Mouse (Mus musculus): ENCODE results near the gene Wfdc2. TPM values are rescaled to one million over a fixed set of nuclear protein-coding genes. Genes with fewer than 3 reads are reported as not detected.
"Not testable (repeated sequence)": the region's sequence is repeated elsewhere in the genome, so short reads cannot be mapped to it uniquely, and the experiment has no call there.

Gene Wfdc2
- total and polyA plus RNA-seq, 2 experiments from 2014 or later, result 0.74 to 8.5 TPM

DNA sequence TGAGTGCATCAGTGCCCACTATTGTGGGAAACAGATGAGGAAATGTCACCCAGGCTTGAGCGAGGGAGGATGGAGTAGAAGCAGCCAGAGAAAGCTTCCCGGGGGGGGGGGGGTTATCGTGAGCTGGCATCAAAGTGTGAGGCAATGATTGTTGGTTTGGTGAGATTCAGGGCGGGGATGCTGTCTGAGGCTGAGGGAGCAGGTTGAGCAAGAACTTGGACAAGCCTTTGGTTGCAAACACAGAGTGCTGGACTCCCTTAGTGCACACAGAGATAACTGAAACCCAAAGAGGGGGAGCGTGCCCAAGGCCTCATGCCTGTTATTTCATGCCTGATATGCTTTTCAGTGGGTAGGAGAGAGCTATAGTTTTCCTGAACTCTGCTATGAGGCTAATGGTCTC is 5.2 kb downstream of the Wfdc2 start:
- Histone ChIP-seq H3K4me2 (ENCODE audit: low read depth, low read length) (no peak overlapping the region), H3K4me1 (ENCODE audit: control insufficient read depth, insufficient read depth) (0 out of 2 replicates have a peak, but pooled peaks cover 8% of the 10 kb centered on the region), H3K27ac (ENCODE audit: low read depth) (no peak overlapping the region), H3K9me3 (replicated peaks; ENCODE audit: control insufficient read depth, low read length) (no peaks in the 10 kb centered on the region; the same call in 1 of the 2 replicates), H3K4me3 (ENCODE audit: low read depth, low read length) (no peak overlapping the region), H3K36me3 (replicated peaks; ENCODE audit: control insufficient read depth, insufficient read depth, low read length) (no peaks in the 10 kb centered on the region), H3K9ac (replicated peaks; ENCODE audit: low read depth, low read length) (no peak overlapping the region), H3K27me3 (ENCODE audit: control insufficient read depth, insufficient read depth, low read length) (peaks cover 21% of the 10 kb centered on the region)
- TF ChIP-seq EP300 (IDR thresholded peaks at IDR 0.05; ENCODE audit: low read depth) (no peak), CTCF (IDR thresholded peaks at IDR 0.05; ENCODE audit: low read depth) (no peak)
- 86% methylated on average over 4 of the region's 5 CpGs for WGBS
- DNase-seq (ENCODE audit: low spot score) (no peak), ATAC-seq (ENCODE audit: insufficient read depth, low read depth) (no peak)

DNA sequence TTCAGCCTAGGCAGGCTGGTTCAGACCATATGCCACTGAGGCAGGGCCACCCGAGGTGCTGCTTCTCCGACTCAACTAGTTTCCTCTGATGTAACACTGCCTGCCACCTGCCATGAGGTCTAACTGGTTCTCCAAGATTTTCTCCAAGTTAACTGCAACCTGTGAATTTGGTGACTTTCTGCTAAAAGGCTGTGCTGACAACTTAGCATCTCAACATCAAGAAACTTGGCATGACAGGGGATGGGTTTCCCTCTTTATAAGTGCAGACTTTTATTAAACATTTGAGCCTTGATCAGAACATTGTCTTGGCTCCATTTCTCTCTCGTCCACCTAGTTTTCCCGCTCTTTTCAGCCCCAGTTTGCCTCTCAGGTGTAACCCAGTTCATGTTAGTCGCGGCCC is 11.1 kb downstream of the Wfdc2 start, which contains the start of gene Spint3:
Spint3 (minus strand) TSS at position 101 of the 400 bp plus-strand sequence.
- not testable (repeated sequence) for H3K9ac ChIP-seq (replicated peaks; ENCODE audit: low read depth, low read length); H3K9me3 ChIP-seq (replicated peaks; ENCODE audit: control insufficient read depth, low read length); DNase-seq (ENCODE audit: low spot score); H3K27me3 ChIP-seq (ENCODE audit: control insufficient read depth, insufficient read depth, low read length); H3K4me3 ChIP-seq (ENCODE audit: low read depth, low read length); H3K4me1 ChIP-seq (ENCODE audit: control insufficient read depth, insufficient read depth); H3K36me3 ChIP-seq (replicated peaks; ENCODE audit: control insufficient read depth, insufficient read depth, low read length); H3K4me2 ChIP-seq (ENCODE audit: low read depth, low read length); H3K27ac ChIP-seq (ENCODE audit: low read depth); ATAC-seq (ENCODE audit: insufficient read depth, low read depth)
- WGBS, result 79% methylated on average over 6 of the region's 6 CpGs

DNA sequence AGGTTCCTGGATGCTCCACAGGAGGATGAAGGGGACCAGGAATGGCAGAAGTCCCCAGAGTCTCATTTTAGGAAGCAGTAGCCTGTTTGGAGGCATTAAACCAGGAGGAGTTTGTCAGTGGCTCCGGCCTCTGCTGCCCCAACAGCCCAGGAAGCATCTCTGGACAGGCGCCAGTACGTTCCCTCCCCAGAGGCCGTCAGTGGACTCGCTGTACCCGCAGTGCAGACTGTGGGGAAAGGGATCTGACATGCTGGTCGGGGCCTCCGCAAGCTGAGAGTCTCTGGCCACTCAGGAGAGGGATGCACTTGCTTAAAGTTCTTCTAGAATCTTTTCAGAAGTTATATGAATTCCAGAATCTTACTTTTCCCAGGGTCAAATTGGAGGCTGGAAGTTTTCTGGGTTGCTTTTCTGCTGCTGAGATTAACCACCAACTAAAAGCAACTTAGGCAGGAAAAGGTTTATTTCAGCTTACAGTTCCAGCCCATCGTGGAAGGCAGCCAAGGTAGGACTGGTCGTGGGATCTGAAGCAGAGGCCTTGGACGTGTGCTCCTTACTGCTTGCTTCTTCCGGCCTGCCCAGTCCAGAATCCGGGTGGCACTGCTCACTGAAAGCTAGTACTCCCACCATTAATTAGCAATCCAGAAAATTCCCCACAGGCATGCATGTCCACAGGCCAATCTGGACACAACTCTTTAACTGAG is 23.0 kb downstream of the Wfdc2 start, which contains the start of gene Wfdc6a:
Wfdc6a (minus strand) TSS at position 423 of the 701 bp plus-strand sequence.
- H3K27me3 ChIP-seq (ENCODE audit: control insufficient read depth, insufficient read depth, low read length); H3K9me3 ChIP-seq (replicated peaks; ENCODE audit: control insufficient read depth, low read length); H3K4me1 ChIP-seq (ENCODE audit: control insufficient read depth, insufficient read depth); H3K4me2 ChIP-seq (ENCODE audit: low read depth, low read length); ATAC-seq (ENCODE audit: insufficient read depth, low read depth); H3K27ac ChIP-seq (ENCODE audit: low read depth); H3K4me3 ChIP-seq (ENCODE audit: low read depth, low read length); H3K9ac ChIP-seq (replicated peaks; ENCODE audit: low read depth, low read length); H3K36me3 ChIP-seq (replicated peaks; ENCODE audit: control insufficient read depth, insufficient read depth, low read length); DNase-seq (ENCODE audit: low spot score): not testable (repeated sequence)
- 43% methylated on average over 13 of the region's 13 CpGs for WGBS

DNA sequence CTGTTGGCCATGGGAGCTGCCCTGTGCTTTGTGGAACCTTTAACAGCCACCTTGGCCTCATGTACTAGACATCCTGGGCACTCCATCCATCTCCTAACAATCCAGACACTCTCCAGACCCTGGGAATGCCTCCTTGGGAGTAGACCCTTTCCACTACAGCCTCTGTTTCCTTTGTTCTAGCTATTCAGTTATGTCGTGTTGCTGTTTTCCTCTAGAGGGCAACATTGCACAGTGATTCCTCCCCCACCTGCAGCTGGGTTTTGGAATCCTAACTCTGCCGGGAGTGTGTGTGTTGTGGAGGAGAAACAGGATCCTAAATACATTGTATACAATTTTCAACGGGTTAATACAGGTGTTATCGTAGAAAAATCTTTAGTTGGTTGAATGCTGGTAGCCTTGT is 29.8 kb downstream of the Wfdc2 start:
- Histone ChIP-seq H3K4me2 (ENCODE audit: low read depth, low read length) (no peak overlapping the region), H3K4me3 (ENCODE audit: low read depth, low read length) (no peak overlapping the region), H3K36me3 (replicated peaks; ENCODE audit: control insufficient read depth, insufficient read depth, low read length) (no peaks in the 10 kb centered on the region), H3K27me3 (ENCODE audit: control insufficient read depth, insufficient read depth, low read length) (0 out of 2 replicates have a peak, but pooled peaks cover 10% of the 10 kb centered on the region), H3K9me3 (replicated peaks; ENCODE audit: control insufficient read depth, low read length) (no peaks in the 10 kb centered on the region), H3K9ac (replicated peaks; ENCODE audit: low read depth, low read length) (no peak overlapping the region), H3K4me1 (ENCODE audit: control insufficient read depth, insufficient read depth) (no peaks in the 10 kb centered on the region), H3K27ac (ENCODE audit: low read depth) (no peak overlapping the region)
- TF ChIP-seq EP300 (IDR thresholded peaks at IDR 0.05; ENCODE audit: low read depth), result no peak
- TF ChIP-seq CTCF (IDR thresholded peaks at IDR 0.05; ENCODE audit: low read depth), result peak; percentile 80
- ATAC-seq (ENCODE audit: insufficient read depth, low read depth), result no peak
- 10% methylated on average over 4 of the region's 4 CpGs for WGBS
- DNase-seq (ENCODE audit: low spot score), result peak; percentile 71

- Histone ChIP-seq H3K4me3 (ENCODE audit: low read depth, low read length) (no peak within 1 kb of the TSS), H3K9me3 (replicated peaks; ENCODE audit: control insufficient read depth, low read length) (no peaks in the 10 kb centered on the region), H3K36me3 (replicated peaks; ENCODE audit: control insufficient read depth, insufficient read depth, low read length) (no peaks in the 10 kb centered on the region), H3K27ac (ENCODE audit: low read depth) (no peak within 1 kb of the TSS), H3K9ac (replicated peaks; ENCODE audit: low read depth, low read length) (no peak within 1 kb of the TSS), H3K4me1 (ENCODE audit: control insufficient read depth, insufficient read depth) (no peaks in the 10 kb centered on the region), H3K4me2 (ENCODE audit: low read depth, low read length) (no peak within 1 kb of the TSS), H3K27me3 (ENCODE audit: control insufficient read depth, insufficient read depth, low read length) (0 out of 2 replicates have a peak, but pooled peaks cover 2% of the 10 kb centered on the region)
- WGBS, result 59% methylated on average over 4 of the region's 4 CpGs
- TF ChIP-seq CTCF (IDR thresholded peaks at IDR 0.05; ENCODE audit: low read depth), result no peak
- TF ChIP-seq EP300 (IDR thresholded peaks at IDR 0.05; ENCODE audit: low read depth), result no peak
- no peak for DNase-seq (ENCODE audit: low spot score)
- no peak for ATAC-seq (ENCODE audit: insufficient read depth, low read depth)
Measured at GRCm38 (mm10) chr2:164593494-164593893, 31.3 kb downstream of the Wfdc2 start, which contains the start of gene Eppin. Gene Eppin (minus strand): TSS chr2:164593594.

DNA sequence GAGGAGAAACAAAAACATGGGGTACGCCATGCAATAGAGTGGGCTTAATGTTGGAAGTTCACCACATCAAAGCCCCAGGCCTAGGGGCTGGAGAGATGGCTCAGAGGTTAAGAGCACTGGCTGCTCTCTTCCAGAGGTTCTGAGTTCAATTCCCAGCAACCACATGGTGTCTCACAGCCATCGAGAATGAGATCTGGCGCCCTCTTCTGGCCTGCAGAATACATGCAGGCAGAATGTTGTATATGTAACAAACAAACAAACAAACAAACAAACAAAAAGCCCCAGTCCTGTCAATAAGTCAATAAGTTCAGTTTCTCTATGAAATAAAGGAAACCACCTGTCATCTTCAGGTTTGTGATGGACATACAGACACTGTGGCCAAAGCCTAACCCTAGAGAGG is 38.0 kb downstream of the Wfdc2 start:
- DNase-seq (ENCODE audit: low spot score) (no peak), ATAC-seq (ENCODE audit: insufficient read depth, low read depth) (no peak)
- Histone ChIP-seq H3K4me2 (ENCODE audit: low read depth, low read length) (no peak overlapping the region), H3K4me3 (ENCODE audit: low read depth, low read length) (no peak overlapping the region), H3K9me3 (replicated peaks; ENCODE audit: control insufficient read depth, low read length) (peaks cover 5% of the 10 kb centered on the region), H3K9ac (replicated peaks; ENCODE audit: low read depth, low read length) (no peak overlapping the region), H3K4me1 (ENCODE audit: control insufficient read depth, insufficient read depth) (no peaks in the 10 kb centered on the region), H3K27me3 (ENCODE audit: control insufficient read depth, insufficient read depth, low read length) (no peaks in the 10 kb centered on the region), H3K27ac (ENCODE audit: low read depth) (no peak overlapping the region), H3K36me3 (replicated peaks; ENCODE audit: control insufficient read depth, insufficient read depth, low read length) (no peaks in the 10 kb centered on the region)
- WGBS, result 61% methylated on average over 3 of the region's 3 CpGs
- TF ChIP-seq CTCF (IDR thresholded peaks at IDR 0.05; ENCODE audit: low read depth) (no peak), EP300 (IDR thresholded peaks at IDR 0.05; ENCODE audit: low read depth) (no peak)

Measured in heart, postnatal 0 days (tissue).